Mouse (Mus musculus) liver, embryonic 12.5 days (tissue): ENCODE measurements around the gene Hnrnpul2. TPM values are rescaled to one million over a fixed set of nuclear protein-coding genes. Genes with fewer than 3 reads are reported as not detected.
"Not testable (repeated sequence)": the region's sequence is repeated elsewhere in the genome, so short reads cannot be mapped to it uniquely, and the experiment has no call there.

ENCODE experiments used
- ATAC-seq: fragments of 200-750 bp; cut with Nextera tagmentation; 2 replicates; pipeline ENCODE4 v1.8.0; 2017; ENCODE audit warnings: moderate number of reproducible peaks, mild to moderate bottlenecking, moderate library complexity
- H3K27ac ChIP-seq: fragments of 300-500 bp; sonication (generic); 2 replicates; pipeline ENCODE4 v1.5.1; 2016; ENCODE audit warnings: mild to moderate bottlenecking
- H3K27me3 ChIP-seq: fragments of 300-500 bp; sonication (generic); replicated peaks from 2 replicates; pipeline ENCODE4 v1.6.1; 2016; ENCODE audit warnings: mild to moderate bottlenecking, moderate library complexity
- H3K36me3 ChIP-seq: fragments of 300-500 bp; sonication (generic); 2 replicates; pipeline ENCODE4 v1.6.1; 2016; ENCODE audit warnings: mild to moderate bottlenecking, moderate library complexity
- H3K4me1 ChIP-seq: fragments of 300-500 bp; sonication (generic); 2 replicates; pipeline ENCODE4 v1.6.1; 2016
- H3K4me2 ChIP-seq: fragments of 300-500 bp; sonication (generic); 2 replicates; pipeline ENCODE4 v1.6.1; 2016; ENCODE audit warnings: mild to moderate bottlenecking, moderate library complexity
- H3K4me3 ChIP-seq: fragments of 300-500 bp; sonication (generic); 2 replicates; pipeline ENCODE4 v1.5.1; 2016; ENCODE audit warnings: mild to moderate bottlenecking, moderate library complexity
- H3K9ac ChIP-seq: fragments of 300-500 bp; sonication (generic); 2 replicates; pipeline ENCODE4 v1.6.1; 2016; ENCODE audit warnings: mild to moderate bottlenecking, moderate library complexity
- H3K9me3 ChIP-seq: fragments of 300-500 bp; sonication (generic); replicated peaks from 2 replicates; pipeline ENCODE4 v1.6.1; 2016; ENCODE audit warnings: mild to moderate bottlenecking, moderate library complexity
- WGBS: fragments of 180-500 bp; shearing (Covaris S2); methylation state at CpG from one replicate; pipeline ENCODE4 v1.1.7; 2016; ENCODE audit not compliant: insufficient replicate concordance; 5-methylcytosine and 5-hydroxymethylcytosine counted together
- polyA plus RNA-seq: library from polyadenylated mRNA; unstranded; fragments of >200 nt; fragmentation: Nextera tagmentation; extraction: Ambion mirVana; gene quantifications from 2 replicates; pipeline ENCODE4 v1.2.1, GENCODE M21; 2016

Gene Hnrnpul2
- polyA plus RNA-seq, 1 experiment from 2014 or later, result 3.5 TPM

DNA sequence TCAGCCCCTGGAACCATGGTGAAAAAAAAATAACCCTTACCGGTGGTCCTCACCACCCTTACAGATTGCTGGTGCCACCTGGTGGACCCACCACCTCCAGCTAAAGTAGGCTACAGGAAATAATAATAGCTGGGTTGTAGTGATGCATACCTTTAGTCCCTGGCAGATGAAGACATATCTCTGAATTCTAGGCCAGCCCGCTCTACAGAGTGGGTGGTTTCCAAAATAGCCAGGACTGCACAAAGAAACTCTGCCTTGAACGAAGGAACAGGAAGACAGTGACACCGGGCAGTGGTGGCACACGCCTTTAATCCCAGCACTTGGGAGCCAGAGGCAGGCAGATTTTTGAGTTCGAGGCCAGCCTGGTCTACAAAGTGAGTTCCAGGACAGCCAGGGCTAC, 44.5 kb downstream of the Hnrnpul2 start:
- Histone ChIP-seq H3K4me2 (no peak overlapping the region), H3K9ac (no peak overlapping the region), H3K9me3 (no peaks in the 10 kb centered on the region), H3K36me3 (no peaks in the 10 kb centered on the region), H3K27ac (no peak overlapping the region), H3K4me3 (no peak overlapping the region), H3K4me1 (peaks cover 8% of the 10 kb centered on the region; the same call in 1 of the 2 replicates), H3K27me3 (no peaks in the 10 kb centered on the region)
- no peak for ATAC-seq
- 69% methylated on average over 6 of the region's 6 CpGs for WGBS

DNA sequence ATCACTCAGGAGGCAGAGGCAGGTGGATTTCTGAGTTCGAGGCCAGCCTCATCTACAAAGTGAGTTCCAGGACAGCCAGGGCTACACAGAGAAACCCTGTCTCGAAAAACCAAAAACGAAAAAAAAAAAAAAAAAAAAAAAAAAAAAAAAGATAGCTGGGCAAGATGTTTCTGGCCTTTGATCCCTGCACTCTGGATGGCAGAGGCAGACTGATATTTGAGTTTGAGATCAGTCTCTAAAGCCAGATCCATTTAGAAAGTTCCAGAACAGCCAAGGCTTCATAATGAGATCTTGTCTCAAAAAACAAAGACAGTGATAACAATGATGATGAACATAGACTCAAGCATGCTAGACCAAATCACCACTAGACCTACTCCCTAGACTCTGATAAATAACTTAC, 50.6 kb downstream of the Hnrnpul2 start:
- WGBS, result 67% methylated on average over 3 of the region's 3 CpGs
- H3K27me3 ChIP-seq, ATAC-seq, H3K9me3 ChIP-seq: not testable (repeated sequence)
- peak overlapping the region; percentile 84 for H3K4me2 ChIP-seq
- peak overlapping the region; percentile 86 for H3K27ac ChIP-seq
- H3K4me3 ChIP-seq, result peak overlapping the region; percentile 78
- peaks cover 23% of the 10 kb centered on the region for H3K36me3 ChIP-seq
- H3K9ac ChIP-seq, result peak overlapping the region; percentile 91
- H3K4me1 ChIP-seq, result peaks cover 40% of the 10 kb centered on the region

- H3K4me1 ChIP-seq, result peaks cover 40% of the 10 kb centered on the region
- H3K9me3 ChIP-seq, result no peaks in the 10 kb centered on the region
- ATAC-seq, result peak; percentile 22
- peak overlapping the region; percentile 86 for H3K27ac ChIP-seq
- H3K27me3 ChIP-seq, result no peaks in the 10 kb centered on the region
- H3K9ac ChIP-seq, result peak overlapping the region; percentile 91
- peaks cover 28% of the 10 kb centered on the region for H3K36me3 ChIP-seq
- peak overlapping the region; percentile 84 for H3K4me2 ChIP-seq
- peak overlapping the region; percentile 78 for H3K4me3 ChIP-seq
- WGBS, result 27% methylated on average over 9 of the region's 9 CpGs
Measured at GRCm38 (mm10) chr19:8870838-8871237, 51.0 kb downstream of the Hnrnpul2 start.

GRCm38 (mm10) chr19:8871267-8872186, 51.7 kb downstream of the Hnrnpul2 start, which contains the start of gene Ubxn1:
Gene Ubxn1 (plus strand): TSS chr19:8871496.
- under 1% methylated on average over 59 of the region's 59 CpGs for WGBS
- H3K36me3 ChIP-seq, result peaks cover 35% of the 10 kb centered on the region
- H3K9ac ChIP-seq, result peak within 1 kb of the TSS; percentile 91
- peak within 1 kb of the TSS; percentile 78 for H3K4me3 ChIP-seq
- peak within 1 kb of the TSS; percentile 86 for H3K27ac ChIP-seq
- peaks cover 40% of the 10 kb centered on the region for H3K4me1 ChIP-seq
- H3K27me3 ChIP-seq, result no peaks in the 10 kb centered on the region
- peak within 1 kb of the TSS; percentile 84 for H3K4me2 ChIP-seq
- no peaks in the 10 kb centered on the region for H3K9me3 ChIP-seq
- ATAC-seq, result peak; percentile 96

- Histone ChIP-seq H3K9ac (peak overlapping the region; percentile 91), H3K4me3 (peak overlapping the region; percentile 78), H3K36me3 (peaks cover 42% of the 10 kb centered on the region), H3K9me3 (no peaks in the 10 kb centered on the region), H3K27ac (peak overlapping the region; percentile 86), H3K4me2 (peak overlapping the region; percentile 84), H3K4me1 (peaks cover 40% of the 10 kb centered on the region), H3K27me3 (no peaks in the 10 kb centered on the region)
- no peak for ATAC-seq
- WGBS, result 60% methylated on average over 10 of the region's 10 CpGs
Measured at GRCm38 (mm10) chr19:8872266-8872840, 52.5 kb downstream of the Hnrnpul2 start.

GRCm38 (mm10) chr19:8875031-8875430, 55.2 kb downstream of the Hnrnpul2 start:
- Histone ChIP-seq H3K4me3 (no peak overlapping the region), H3K9me3 (no peaks in the 10 kb centered on the region), H3K27ac (0 out of 2 replicates have a peak overlapping the region, but pooled peaks have one; percentile 41), H3K9ac (peak overlapping the region; percentile 24; the same call in 1 of the 2 replicates), H3K36me3 (peaks cover 57% of the 10 kb centered on the region), H3K27me3 (no peaks in the 10 kb centered on the region), H3K4me2 (no peak overlapping the region), H3K4me1 (peaks cover 44% of the 10 kb centered on the region)
- WGBS, result 88% methylated on average over 7 of the region's 7 CpGs
- no peak for ATAC-seq

- ATAC-seq, result peak; percentile 94
- Histone ChIP-seq H3K4me3 (peak within 1 kb of the TSS; percentile 85), H3K4me1 (peaks cover 21% of the 10 kb centered on the region), H3K9ac (peak within 1 kb of the TSS; percentile 86), H3K27me3 (no peaks in the 10 kb centered on the region), H3K36me3 (peaks cover 32% of the 10 kb centered on the region), H3K4me2 (peak within 1 kb of the TSS; percentile 86), H3K9me3 (no peaks in the 10 kb centered on the region), H3K27ac (peak within 1 kb of the TSS; percentile 75)
- under 1% methylated on average over 42 of the region's 42 CpGs for WGBS
Measured at GRCm38 (mm10) chr19:8880311-8881033, 60.7 kb downstream of the Hnrnpul2 start, which contains the start of gene Uqcc3. Gene Uqcc3 (minus strand): TSS chr19:8880923.

DNA sequence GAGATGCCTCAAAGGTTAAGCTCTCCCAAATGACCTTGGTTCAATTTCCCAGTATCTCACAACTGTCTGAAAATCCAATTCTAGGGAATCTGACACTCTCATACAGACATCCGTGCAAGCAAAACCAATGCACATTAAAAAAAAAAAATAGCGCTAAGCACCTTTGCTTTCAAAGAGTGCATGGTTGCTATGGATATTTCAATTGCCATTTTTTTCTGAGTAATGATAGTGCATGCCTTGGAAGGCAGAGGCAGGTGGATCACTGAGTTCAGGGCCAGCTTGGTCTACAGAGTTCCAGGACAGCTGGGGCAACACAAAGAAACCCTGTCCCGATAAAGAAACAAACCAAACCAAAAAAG, 61.2 kb downstream of the Hnrnpul2 start:
- Histone ChIP-seq H3K4me3 (peak overlapping the region; percentile 85), H3K27ac (peak overlapping the region; percentile 75; the same call in 1 of the 2 replicates), H3K4me2 (peak overlapping the region; percentile 86), H3K9ac (peak overlapping the region; percentile 86), H3K36me3 (peaks cover 27% of the 10 kb centered on the region), H3K9me3 (no peaks in the 10 kb centered on the region), H3K4me1 (peaks cover 21% of the 10 kb centered on the region), H3K27me3 (no peaks in the 10 kb centered on the region)
- 10% methylated on average over 3 of the region's 3 CpGs for WGBS
- ATAC-seq, result no peak

GRCm38 (mm10) chr19:8883616-8884015, 63.8 kb downstream of the Hnrnpul2 start, which contains the start of the genes Lbhd1 and Gm49403:
Gene Lbhd1 (plus strand): TSS chr19:8883732.
Gene Gm49403 (plus strand): TSS chr19:8883930.
- Histone ChIP-seq H3K9me3 (no peaks in the 10 kb centered on the region), H3K4me3 (no peak within 1 kb of the TSS), H3K27ac (no peak within 1 kb of the TSS), H3K4me1 (peaks cover 36% of the 10 kb centered on the region), H3K9ac (no peak within 1 kb of the TSS), H3K4me2 (no peak within 1 kb of the TSS), H3K27me3 (no peaks in the 10 kb centered on the region), H3K36me3 (peaks cover 8% of the 10 kb centered on the region; the same call in 1 of the 2 replicates)
- WGBS, result 73% methylated on average over 3 of the region's 3 CpGs
- no peak for ATAC-seq
